Mouse (Mus musculus) c-Kit-positive CD71-positive TER-119-positive erythroid progenitor cells, embryonic 14.5 days (primary cell): ENCODE results near the gene Ramac.

ENCODE experiments used
- DNase-seq: peaks from one replicate; pipeline ENCODE4 v3.0.0-alpha.2; 2013; ENCODE audit warnings: low spot score

Ramac gene

GRCm38 (mm10) chr7:81762180-81763109, at the start of gene Ramac:
TSS of gene Ramac (plus strand) at chr7:81762925.
- peak; percentile 91 for DNase-seq

- DNase-seq, result no peak
Measured at GRCm38 (mm10) chr7:81718657-81719056, 44.1 kb upstream of the Ramac start.

- peak; percentile 34 for DNase-seq
Measured at GRCm38 (mm10) chr7:81719216-81719661, 43.5 kb upstream of the Ramac start.

GRCm38 (mm10) chr7:81721271-81721670, 41.5 kb upstream of the Ramac start:
- DNase-seq, result no peak

- DNase-seq, result no peak
Measured at GRCm38 (mm10) chr7:81723851-81724250, 38.9 kb upstream of the Ramac start.

GRCm38 (mm10) chr7:81725986-81726727, 36.6 kb upstream of the Ramac start:
- DNase-seq, result no peak

- DNase-seq, result no peak
Measured at GRCm38 (mm10) chr7:81726728-81727005, 36.1 kb upstream of the Ramac start.

DNA sequence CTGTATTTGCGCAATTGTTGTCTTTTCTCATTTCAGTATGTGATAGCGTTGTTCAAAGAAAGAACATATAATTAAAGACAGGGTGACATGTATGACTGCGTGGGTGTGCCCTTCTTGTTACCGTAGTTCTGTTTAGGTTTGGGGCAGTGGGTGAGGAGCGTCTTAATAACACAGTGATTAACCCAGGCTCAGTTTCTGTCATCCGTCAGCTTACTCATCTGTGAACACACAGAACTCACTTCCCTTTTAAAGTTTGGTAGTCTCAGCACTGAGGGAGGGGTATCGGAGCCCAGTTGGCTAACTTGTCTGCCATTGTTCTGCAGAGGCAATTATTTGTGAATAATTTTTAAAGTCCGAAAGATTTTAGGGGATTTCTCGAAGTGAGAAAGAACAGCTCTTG, 35.0 kb upstream of the Ramac start:
- DNase-seq, result no peak

GRCm38 (mm10) chr7:81729787-81730186, 32.9 kb upstream of the Ramac start:
- DNase-seq, result no peak

DNA sequence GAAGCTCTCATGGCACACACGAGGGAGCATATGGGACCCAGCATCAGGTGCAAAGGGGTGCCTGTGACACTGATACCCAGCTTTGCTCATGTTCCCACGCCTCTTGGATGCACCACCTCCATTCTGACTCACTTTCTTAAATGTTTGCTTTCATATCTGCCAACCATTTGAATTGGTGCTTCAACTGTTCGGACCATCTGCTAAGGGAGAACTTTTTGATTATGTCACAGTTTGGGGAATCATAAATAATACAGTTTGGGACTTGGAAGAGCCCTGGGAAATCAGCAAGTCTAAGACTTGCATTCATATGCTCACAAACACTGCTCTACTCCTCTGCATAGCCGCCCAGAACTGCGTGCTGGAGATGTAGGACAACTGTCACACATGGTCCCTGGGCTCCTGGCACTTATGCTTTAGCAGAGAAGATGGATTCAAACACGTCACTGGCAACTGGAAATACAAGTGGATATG, 31.5 kb upstream of the Ramac start:
- no peak for DNase-seq

GRCm38 (mm10) chr7:81732183-81733089, 30.3 kb upstream of the Ramac start:
- no peak for DNase-seq

- DNase-seq, result no peak
Measured at GRCm38 (mm10) chr7:81735300-81736048, 27.3 kb upstream of the Ramac start.

DNA sequence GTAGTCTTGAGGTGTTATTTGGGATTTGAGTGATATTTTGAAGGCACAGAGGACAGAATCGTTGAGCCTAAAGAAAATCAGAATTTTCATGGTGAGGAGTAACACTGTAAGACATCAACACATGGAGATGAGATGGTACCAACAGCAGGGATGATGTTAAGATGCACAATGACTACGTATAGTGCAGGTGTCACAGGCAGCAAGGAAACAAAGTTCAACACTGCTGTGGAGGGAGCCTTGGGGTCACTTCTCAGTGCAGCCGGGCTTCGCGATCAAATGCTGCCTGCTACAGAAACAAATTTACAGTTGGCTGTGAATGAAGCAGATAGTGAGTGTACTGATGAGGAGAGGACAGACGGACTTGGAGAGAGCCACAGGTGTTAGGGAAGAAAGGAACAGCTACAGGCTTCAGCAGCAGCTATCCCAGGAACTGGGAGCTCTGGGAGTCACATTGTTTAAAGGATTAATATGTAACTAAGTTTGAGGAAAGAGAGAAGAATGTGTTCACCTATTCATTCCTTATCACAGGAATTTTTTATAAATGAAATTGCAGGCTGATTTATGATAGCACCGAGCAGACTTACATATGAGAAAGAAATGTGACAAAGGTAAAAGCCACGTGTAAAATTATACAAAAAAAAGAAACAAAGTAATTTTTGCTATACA, 23.9 kb upstream of the Ramac start:
- DNase-seq, result no peak

- DNase-seq, result no peak
Measured at GRCm38 (mm10) chr7:81740010-81740409, 22.7 kb upstream of the Ramac start.

DNA sequence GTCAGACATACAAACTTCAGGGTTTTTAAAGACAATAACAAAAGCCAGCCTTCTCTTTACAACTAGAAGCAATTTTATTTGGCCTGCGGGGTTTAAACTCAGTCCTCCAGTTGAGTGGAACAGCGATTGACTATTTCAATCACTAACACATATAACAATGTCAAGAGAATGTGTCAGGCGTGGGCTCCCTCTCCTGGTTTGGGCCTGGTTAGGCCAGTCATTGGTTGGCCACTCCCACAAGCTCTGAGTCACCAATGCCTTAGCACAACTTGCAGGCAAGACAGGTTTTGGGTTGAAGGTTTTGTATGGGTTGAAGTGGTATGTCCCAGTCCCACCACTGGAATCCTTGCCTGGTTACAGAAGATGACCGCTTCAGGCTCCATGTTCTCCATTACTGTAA, 18.6 kb upstream of the Ramac start:
- no peak for DNase-seq

- DNase-seq, result no peak
Measured at GRCm38 (mm10) chr7:81747956-81748355, 14.8 kb upstream of the Ramac start.

DNA sequence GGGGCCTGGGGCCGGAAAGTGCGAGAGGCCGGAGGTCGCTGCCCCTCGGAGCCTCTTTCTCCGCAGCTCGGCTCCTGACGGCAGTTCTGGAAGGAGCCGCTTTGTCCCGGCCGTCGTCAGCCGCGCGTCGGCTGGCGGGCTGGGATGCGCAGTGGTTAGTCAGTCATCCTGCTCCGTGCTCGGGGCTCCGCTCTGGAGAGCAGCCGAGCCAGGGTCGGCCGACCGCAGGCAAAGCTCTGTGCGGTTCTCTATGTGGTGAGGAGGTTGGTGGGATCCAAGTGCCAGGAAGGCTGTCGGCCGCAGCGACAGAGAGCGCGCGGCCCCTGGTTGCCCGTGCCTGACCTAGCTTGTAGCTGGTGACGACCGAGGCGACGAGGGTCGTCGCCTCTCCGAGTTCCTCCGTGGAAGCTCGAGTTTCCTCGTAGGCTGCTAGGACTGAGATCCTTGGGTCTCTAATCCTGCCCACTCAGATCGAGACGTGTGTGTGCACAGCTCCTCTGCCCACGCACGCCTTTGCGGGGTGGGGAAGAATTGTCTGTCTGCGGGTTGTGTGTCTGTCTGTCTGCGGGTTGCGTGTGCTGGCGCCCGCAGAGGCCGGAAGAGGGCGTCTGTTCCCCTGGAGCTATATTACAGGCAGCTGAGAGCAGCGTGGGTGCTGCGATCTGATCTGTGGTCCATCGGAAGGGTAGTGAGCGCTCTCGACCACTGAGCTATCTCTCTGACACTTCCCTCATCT, 553 bp downstream of the Ramac start:
- DNase-seq, result peak; percentile 46

- DNase-seq, result no peak
Measured at GRCm38 (mm10) chr7:81772786-81773539, 10.2 kb downstream of the Ramac start.

GRCm38 (mm10) chr7:81775325-81775724, 12.6 kb downstream of the Ramac start:
- no peak for DNase-seq
